Mouse (Mus musculus) stomach, embryonic 14.5 days (tissue): ENCODE measurements at regions not wholly inside any gene's neighbourhood (a gene's known extent, or its start where the extent isn't known, plus 50 kb on each side); places are given as distances from the start of the nearest gene placed in this dataset.
"Not testable (repeated sequence)": the region's sequence is repeated elsewhere in the genome, so short reads cannot be mapped to it uniquely, and the experiment has no call there.

Experiments
- ATAC-seq: fragments of 200-750 bp; cut with Nextera tagmentation; 2 replicates; pipeline ENCODE4 v1.8.0; 2017; ENCODE audit warnings: low read depth, moderate TSS enrichment; ENCODE audit not compliant: insufficient number of reproducible peaks, insufficient read depth, low FRiP score
- H3K27ac ChIP-seq: fragments of 300-500 bp; sonication (generic); 2 replicates; pipeline ENCODE4 v1.5.1; 2014; ENCODE audit warnings: mild to moderate bottlenecking, low read length, moderate library complexity, mixed read lengths
- H3K27me3 ChIP-seq: fragments of 300-500 bp; sonication (generic); 2 replicates; pipeline ENCODE4 v1.6.1; 2014; ENCODE audit warnings: low read length, control low read depth, mixed read lengths; ENCODE audit not compliant: control insufficient read depth, insufficient read depth
- H3K36me3 ChIP-seq: fragments of 300-500 bp; sonication (generic); 2 replicates; pipeline ENCODE4 v1.6.1; 2014; ENCODE audit warnings: mild to moderate bottlenecking, control low read depth, low read length, moderate library complexity, mixed read lengths; ENCODE audit not compliant: control insufficient read depth, insufficient read depth
- H3K4me1 ChIP-seq: fragments of 300-500 bp; sonication (generic); 2 replicates; pipeline ENCODE4 v1.6.1; 2014; ENCODE audit warnings: low read length, control low read depth, mixed read lengths; ENCODE audit not compliant: control insufficient read depth, insufficient read depth
- H3K4me2 ChIP-seq: fragments of 300-500 bp; sonication (generic); replicated peaks from 2 replicates; pipeline ENCODE4 v1.6.1; 2014; ENCODE audit warnings: low read depth, low read length, control low read depth
- H3K4me3 ChIP-seq: fragments of 300-500 bp; sonication (generic); 2 replicates; pipeline ENCODE4 v1.5.1; 2014; ENCODE audit warnings: low read depth, low read length, control low read depth
- H3K9ac ChIP-seq: fragments of 300-500 bp; sonication (generic); replicated peaks from 2 replicates; pipeline ENCODE4 v1.6.1; 2014; ENCODE audit warnings: low read depth, mild to moderate bottlenecking, control low read depth, low read length, moderate library complexity, mixed read lengths
- H3K9me3 ChIP-seq: fragments of 300-500 bp; sonication (generic); 2 replicates; pipeline ENCODE4 v1.6.1; 2016; ENCODE audit warnings: low read depth, low read length, control low read depth; ENCODE audit not compliant: control insufficient read depth
- WGBS: fragments of 180-500 bp; shearing (Covaris S2); extraction: QIAGEN DNeasy Blood & Tissue Kit; methylation state at CpG from one replicate; pipeline ENCODE4 v1.1.7; 2014; 5-methylcytosine and 5-hydroxymethylcytosine counted together

DNA sequence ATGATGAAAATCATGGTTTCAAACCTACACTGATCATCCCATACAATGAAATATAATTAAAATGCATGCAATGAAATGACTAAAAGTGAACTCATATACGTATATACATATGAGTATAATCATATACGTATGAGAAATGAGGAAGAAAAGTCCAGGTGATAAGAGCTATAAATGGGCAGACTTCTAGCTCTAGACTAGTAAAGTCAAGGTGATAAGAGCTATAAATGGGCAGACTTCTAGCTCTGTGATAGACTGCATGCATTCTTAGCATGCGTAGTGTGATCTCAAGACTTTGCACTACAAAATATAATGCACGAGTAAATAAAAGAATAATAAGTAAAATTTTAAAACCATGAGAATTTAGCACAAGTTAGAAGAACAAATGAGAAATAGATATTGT is 606.2 kb upstream of the Gpc5 start:
- no peaks in the 10 kb centered on the region for H3K36me3 ChIP-seq
- no peaks in the 10 kb centered on the region for H3K9me3 ChIP-seq
- H3K4me1 ChIP-seq: no peaks in the 10 kb centered on the region
- H3K4me3 ChIP-seq: no peak overlapping the region
- no peak overlapping the region for H3K9ac ChIP-seq
- ATAC-seq: no peak
- no peak overlapping the region for H3K27ac ChIP-seq
- 92% methylated on average over 4 of the region's 4 CpGs for WGBS
- H3K4me2 ChIP-seq: no peak overlapping the region
- no peaks in the 10 kb centered on the region for H3K27me3 ChIP-seq

DNA sequence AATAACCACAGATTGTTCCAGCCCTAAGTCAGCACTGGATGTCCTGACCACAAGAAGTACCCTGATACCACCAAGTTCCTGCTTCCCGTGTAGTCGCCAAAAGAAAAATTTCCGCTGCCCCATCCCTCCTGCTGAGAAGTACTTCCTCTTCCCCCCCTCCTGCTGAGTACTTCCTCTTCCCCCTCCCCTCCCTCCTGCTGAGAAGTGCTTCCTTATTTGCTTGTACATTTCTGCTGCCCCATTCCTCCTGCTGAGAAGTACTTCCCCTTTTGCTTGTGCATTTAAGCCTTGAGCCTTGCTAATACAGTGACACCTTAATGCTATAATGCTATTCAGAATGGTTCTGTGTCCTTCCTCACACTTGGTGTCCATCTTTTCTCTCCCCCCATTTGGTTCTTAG is 598.6 kb upstream of the Gpc5 start:
- H3K9me3 ChIP-seq, H3K4me3 ChIP-seq, ATAC-seq, H3K27me3 ChIP-seq, H3K9ac ChIP-seq, H3K36me3 ChIP-seq, H3K4me2 ChIP-seq, H3K27ac ChIP-seq, H3K4me1 ChIP-seq: not testable (repeated sequence)
- WGBS: 96% methylated on average over 3 of the region's 3 CpGs

DNA sequence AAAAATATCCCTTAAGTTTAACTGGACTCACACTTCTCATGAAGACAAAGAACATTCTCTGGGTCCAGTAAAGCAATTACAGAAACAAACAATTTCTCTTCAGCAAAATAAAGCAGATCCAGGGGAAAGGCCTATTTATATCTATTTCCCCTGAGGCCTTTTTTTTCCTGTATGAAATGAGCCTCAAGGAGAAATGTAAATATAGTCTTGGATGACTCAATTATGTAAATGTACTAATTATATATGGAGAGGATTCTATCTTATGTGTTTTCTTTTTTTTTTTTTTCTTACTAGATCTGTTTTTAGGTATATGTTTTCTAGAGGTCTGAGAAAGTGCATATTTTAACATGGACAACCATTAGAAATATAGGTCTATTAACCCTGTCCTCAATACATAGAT is 587.0 kb upstream of the Gpc5 start:
- Histone ChIP-seq H3K9me3 (no peaks in the 10 kb centered on the region), H3K4me3 (no peak overlapping the region), H3K27me3 (no peaks in the 10 kb centered on the region), H3K4me1 (no peaks in the 10 kb centered on the region), H3K27ac (no peak overlapping the region), H3K9ac (no peak overlapping the region), H3K4me2 (no peak overlapping the region), H3K36me3 (no peaks in the 10 kb centered on the region)
- ATAC-seq: no peak

DNA sequence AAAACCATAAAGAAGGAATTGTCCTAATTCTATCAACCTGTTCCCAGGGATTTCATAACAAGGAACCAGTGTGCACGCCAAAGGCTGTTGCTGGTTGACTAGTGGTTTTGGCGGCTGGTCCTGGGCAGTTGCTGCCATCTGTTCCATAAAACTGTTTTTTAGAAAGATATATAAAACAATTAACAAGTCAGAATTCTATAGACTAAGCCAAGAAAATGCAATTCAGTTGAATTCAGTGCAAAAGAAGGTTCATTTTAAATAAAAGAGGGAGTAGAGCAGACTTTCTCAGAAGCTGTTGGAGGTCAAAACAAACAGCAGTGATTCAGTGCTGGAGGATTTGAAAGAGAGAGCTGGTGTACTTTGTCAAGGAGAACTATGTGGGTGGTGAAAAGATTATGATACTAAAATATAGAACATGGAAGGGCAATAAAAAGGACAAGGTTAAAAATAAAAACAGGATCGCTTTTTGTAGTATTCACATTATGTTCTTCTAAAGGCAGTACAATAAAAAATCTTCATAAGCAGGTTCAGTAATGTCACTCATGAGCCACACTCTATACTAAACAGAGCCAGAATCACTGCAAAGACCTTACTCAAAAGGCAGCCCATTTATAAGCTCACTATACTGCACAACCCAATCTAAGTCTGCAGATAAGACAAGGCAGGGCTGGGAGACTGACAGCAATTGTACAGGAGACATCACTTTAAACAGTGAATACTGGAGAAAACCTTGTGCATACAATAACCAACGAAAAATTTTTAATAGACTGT is 543.9 kb upstream of the Gpc5 start:
- ATAC-seq: no peak

DNA sequence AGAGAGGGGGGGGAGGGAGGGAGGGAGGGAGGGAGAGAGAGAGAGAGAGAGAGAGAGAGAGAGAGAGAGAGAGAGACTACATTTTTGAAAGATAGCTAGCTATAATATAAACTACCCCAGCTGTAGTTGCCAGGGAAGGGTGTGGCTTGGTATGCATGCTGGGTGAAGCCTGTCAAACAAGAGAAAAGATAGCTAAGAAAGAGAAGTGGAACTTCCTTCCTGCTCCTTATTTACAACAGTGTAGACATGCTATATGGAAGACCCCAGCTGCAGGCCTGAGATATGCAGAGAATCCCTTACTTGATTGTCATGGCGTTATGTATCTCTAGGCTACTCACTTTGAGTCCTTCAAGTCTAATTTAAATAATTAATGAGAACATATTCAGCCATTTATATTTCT is 542.9 kb upstream of the Gpc5 start:
- H3K27ac ChIP-seq: no peak overlapping the region
- no peak overlapping the region for H3K4me2 ChIP-seq
- H3K4me1 ChIP-seq: no peaks in the 10 kb centered on the region
- H3K36me3 ChIP-seq: no peaks in the 10 kb centered on the region
- no peaks in the 10 kb centered on the region for H3K27me3 ChIP-seq
- H3K9me3 ChIP-seq: no peaks in the 10 kb centered on the region
- no peak for ATAC-seq
- H3K9ac ChIP-seq: no peak overlapping the region
- WGBS: 77% methylated on average over 1 of the region's 1 CpGs
- no peak overlapping the region for H3K4me3 ChIP-seq

More for the DNA sequence above, 543.9 kb upstream of the Gpc5 start:
- Histone ChIP-seq H3K4me3 (no peak overlapping the region), H3K4me2 (no peak overlapping the region), H3K4me1 (no peaks in the 10 kb centered on the region), H3K27ac (no peak overlapping the region), H3K9ac (no peak overlapping the region), H3K36me3 (no peaks in the 10 kb centered on the region), H3K9me3 (no peaks in the 10 kb centered on the region), H3K27me3 (no peaks in the 10 kb centered on the region)
- 81% methylated on average over 4 of the region's 4 CpGs for WGBS

DNA sequence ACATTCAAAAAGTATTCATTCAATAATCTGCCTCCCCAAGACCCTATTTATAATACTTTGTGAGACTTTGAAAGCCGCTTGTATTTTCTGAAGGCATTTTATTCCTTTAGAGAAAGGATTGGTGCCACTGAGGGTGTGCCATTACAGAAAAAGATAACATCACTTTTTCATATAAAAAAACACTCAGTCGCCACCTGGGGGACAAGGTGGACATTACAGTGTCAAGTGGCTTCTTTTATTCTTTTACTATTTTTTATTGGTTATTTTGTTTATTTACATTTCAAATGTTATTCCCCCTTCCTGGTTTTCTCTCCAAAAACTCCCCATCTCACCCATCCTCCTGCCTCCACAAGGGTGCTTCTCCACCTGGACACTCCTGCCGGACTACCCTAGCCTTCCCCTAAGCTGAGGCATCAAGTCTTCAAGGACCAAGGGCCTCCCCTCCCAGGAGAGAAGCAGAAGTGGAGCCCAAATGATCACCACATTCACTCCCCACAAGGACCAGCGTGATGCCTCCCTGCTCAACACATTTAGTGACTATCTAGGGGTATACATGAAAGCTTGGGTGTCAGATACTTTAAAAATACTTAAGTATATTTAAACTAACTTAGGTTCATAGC is 525.5 kb upstream of the Gpc5 start:
- H3K4me1 ChIP-seq: no peaks in the 10 kb centered on the region
- H3K4me3 ChIP-seq: no peak overlapping the region
- no peak overlapping the region for H3K27ac ChIP-seq
- no peak overlapping the region for H3K4me2 ChIP-seq
- no peaks in the 10 kb centered on the region for H3K36me3 ChIP-seq
- WGBS: 50% methylated on average over 4 of the region's 4 CpGs
- no peak for ATAC-seq
- H3K9ac ChIP-seq: no peak overlapping the region
- H3K9me3 ChIP-seq: no peaks in the 10 kb centered on the region
- H3K27me3 ChIP-seq: no peaks in the 10 kb centered on the region

DNA sequence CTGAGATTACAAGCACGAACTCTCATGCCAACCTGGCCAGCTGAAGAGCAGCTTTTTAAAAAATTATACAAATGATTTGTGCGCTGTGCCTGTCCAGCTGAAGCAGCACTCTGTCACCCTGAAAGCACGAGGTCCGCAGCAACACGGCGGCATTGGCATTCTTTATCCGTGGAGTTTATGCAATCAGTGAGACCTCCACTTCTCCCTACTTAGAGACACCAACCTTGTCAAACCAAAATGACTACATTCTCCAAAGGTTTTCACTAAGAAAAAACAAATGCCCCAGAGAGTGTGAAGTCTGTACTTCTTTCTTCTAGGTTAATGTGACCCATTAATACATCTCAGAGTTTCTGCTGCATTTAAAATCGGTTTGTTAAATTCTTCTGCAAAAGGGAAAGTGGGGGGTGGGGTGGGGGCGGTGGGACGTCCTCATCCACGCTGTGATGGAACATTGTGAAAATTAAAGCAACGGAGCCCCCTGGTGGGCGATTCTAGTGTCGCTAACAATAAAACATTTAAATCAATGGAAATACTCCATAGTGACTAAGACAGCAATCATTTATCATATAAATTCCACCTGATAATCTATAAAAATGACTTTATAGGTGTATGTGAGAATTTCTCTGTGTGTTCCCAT is 524.2 kb upstream of the Gpc5 start:
- Histone ChIP-seq H3K27ac (no peak overlapping the region), H3K4me2 (peak overlapping the region; percentile 24), H3K36me3 (no peaks in the 10 kb centered on the region), H3K27me3 (no peaks in the 10 kb centered on the region), H3K9me3 (no peaks in the 10 kb centered on the region), H3K4me3 (peak overlapping the region; percentile 15), H3K4me1 (no peaks in the 10 kb centered on the region), H3K9ac (no peak overlapping the region)
- 11% methylated on average over 14 of the region's 14 CpGs for WGBS
- ATAC-seq: no peak

DNA sequence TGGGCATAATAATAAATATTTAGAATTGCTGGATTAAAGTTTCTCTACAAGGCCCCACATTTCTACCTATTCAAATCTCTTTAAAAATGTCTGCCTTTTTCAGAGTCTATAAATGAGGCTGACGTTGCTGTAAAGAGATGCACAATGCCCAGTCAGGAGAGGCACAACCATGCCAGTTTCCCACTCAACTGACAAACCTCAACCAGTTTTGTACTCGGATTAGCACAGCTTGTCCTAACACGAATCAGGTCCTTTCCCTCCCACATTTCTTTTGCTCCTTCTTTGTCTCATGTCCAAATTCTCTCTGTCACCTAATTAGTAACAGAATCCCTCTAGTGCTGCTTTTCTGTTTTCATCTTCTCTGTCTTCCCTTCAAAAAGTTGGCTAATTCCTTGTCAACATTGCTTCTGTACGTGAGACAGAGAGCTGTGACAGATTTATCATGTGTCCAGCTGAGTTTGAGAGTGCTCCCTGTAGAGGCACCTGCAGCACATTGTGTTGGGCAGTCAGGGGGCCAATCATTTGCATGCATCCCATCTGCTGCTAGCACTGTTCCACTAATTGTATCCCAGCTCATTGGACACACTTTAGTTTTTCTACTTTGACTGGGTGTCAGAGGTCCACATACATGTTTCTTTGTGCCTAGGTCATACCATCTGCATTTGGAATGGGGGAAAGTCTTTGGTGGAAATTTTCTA is 504.5 kb upstream of the Gpc5 start:
- Histone ChIP-seq H3K9me3 (no peaks in the 10 kb centered on the region), H3K4me2 (no peak overlapping the region), H3K9ac (no peak overlapping the region), H3K36me3 (no peaks in the 10 kb centered on the region), H3K4me1 (no peaks in the 10 kb centered on the region), H3K4me3 (no peak overlapping the region), H3K27me3 (no peaks in the 10 kb centered on the region), H3K27ac (no peak overlapping the region)
- no peak for ATAC-seq
- WGBS: 46% methylated on average over 4 of the region's 4 CpGs
